Mouse (Mus musculus): ENCODE measurements around the gene Tmem72.
A peak's percentile ranks its signal among the peaks of the same experiment; 100 is the strongest.

Gene Tmem72

GRCm38 (mm10) chr6:116651437-116652118 lies 65.1 kb downstream of the Tmem72 start:
- no peak for DNase-seq (ENCODE audit: low read depth in 2 of 2, low spot score in 2 of 2)

- DNase-seq (ENCODE audit: low read depth in 2 of 2, low spot score in 2 of 2) = no peak
These were observed 66.3 kb downstream of the Tmem72 start, which contains the start of gene Depp1 for GRCm38 (mm10) chr6:116650406-116650805. TSS of gene Depp1 (plus strand) at chr6:116650609.

- DNase-seq (ENCODE audit: low read depth in 2 of 2, low spot score in 2 of 2) = no peak
These were observed 66.9 kb downstream of the Tmem72 start for GRCm38 (mm10) chr6:116649811-116650210.

GRCm38 (mm10) chr6:116647763-116648162 lies 69.0 kb downstream of the Tmem72 start:
- no peak for DNase-seq (ENCODE audit: low read depth in 2 of 2, low spot score in 2 of 2)

- no peak for DNase-seq (ENCODE audit: low read depth in 2 of 2, low spot score in 2 of 2)
These were observed 72.4 kb downstream of the Tmem72 start for GRCm38 (mm10) chr6:116644335-116644734.

- DNase-seq (ENCODE audit: low read depth in 2 of 2, low spot score in 2 of 2) = no peak
These were observed 72.8 kb downstream of the Tmem72 start for GRCm38 (mm10) chr6:116643881-116644280.

- DNase-seq (ENCODE audit: low read depth in 2 of 2, low spot score in 2 of 2) = no peak
These were observed 73.8 kb downstream of the Tmem72 start for GRCm38 (mm10) chr6:116642942-116643341.

- no peak for DNase-seq (ENCODE audit: low read depth in 2 of 2, low spot score in 2 of 2)
These were observed 77.0 kb downstream of the Tmem72 start for GRCm38 (mm10) chr6:116639663-116640062.

GRCm38 (mm10) chr6:116638871-116639270 lies 77.8 kb downstream of the Tmem72 start:
- no peak for DNase-seq (ENCODE audit: low read depth in 2 of 2, low spot score in 2 of 2)

- no peak for DNase-seq (ENCODE audit: low read depth in 2 of 2, low spot score in 2 of 2)
These were observed 79.2 kb downstream of the Tmem72 start for GRCm38 (mm10) chr6:116637496-116637895.

- DNase-seq (ENCODE audit: low read depth in 2 of 2, low spot score in 2 of 2) = no peak
These were observed 80.0 kb downstream of the Tmem72 start for GRCm38 (mm10) chr6:116636581-116637235.

GRCm38 (mm10) chr6:116635251-116636180 lies 81.2 kb downstream of the Tmem72 start:
- DNase-seq (ENCODE audit: low read depth in 2 of 2, low spot score in 2 of 2) = no peak

GRCm38 (mm10) chr6:116633741-116634695 lies 82.7 kb downstream of the Tmem72 start:
- no peak for DNase-seq (ENCODE audit: low read depth in 2 of 2, low spot score in 2 of 2)

GRCm38 (mm10) chr6:116632129-116632528 lies 84.6 kb downstream of the Tmem72 start:
- DNase-seq (ENCODE audit: low read depth in 2 of 2, low spot score in 2 of 2) = peak; percentile 46 to 64

GRCm38 (mm10) chr6:116629766-116630165 lies 86.9 kb downstream of the Tmem72 start:
- DNase-seq (ENCODE audit: low read depth in 2 of 2, low spot score in 2 of 2) = no peak
